Mouse (Mus musculus): Measurements from ENCODE around the gene Tas2r119. TPM values are rescaled to one million over a fixed set of nuclear protein-coding genes. Genes with fewer than 3 reads are reported as not detected.

Gene Tas2r119
- not detected in 2 replicates for polyA plus RNA-seq (2016; fragmentation: Nextera tagmentation; extraction: Ambion mirVana)

DNA sequence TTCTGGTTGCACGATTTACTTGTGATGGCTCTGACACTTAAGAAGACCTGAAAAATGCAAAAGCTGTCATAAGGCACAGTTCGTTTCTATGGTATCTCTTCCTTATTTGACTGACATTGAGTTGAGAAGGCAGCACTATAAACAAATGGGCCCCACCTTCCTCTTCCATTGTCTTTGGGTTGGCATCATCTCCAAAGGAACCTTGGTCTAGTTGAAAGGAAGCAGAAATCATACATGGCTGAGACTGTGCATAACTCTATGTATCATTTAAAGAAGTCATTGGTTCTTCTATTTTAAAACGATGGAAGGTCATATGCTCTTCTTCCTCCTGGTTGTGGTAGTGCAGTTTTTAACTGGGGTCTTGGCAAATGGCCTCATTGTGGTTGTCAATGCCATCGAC lies at the start of gene Tas2r119:
Gene Tas2r119, plus strand, starts transcription at position 301 of the 400 bp plus-strand sequence.
- Histone ChIP-seq H3K4me2 (replicated peaks) (no peak within 1 kb of the TSS), H3K36me3 (no peaks in the 10 kb centered on the region), H3K4me1 (peaks cover 7% of the 10 kb centered on the region), H3K27ac (no peak within 1 kb of the TSS), H3K9ac (no peak within 1 kb of the TSS), H3K4me3 (no peak within 1 kb of the TSS), H3K27me3 (no peaks in the 10 kb centered on the region), H3K9me3 (replicated peaks) (no peaks in the 10 kb centered on the region)
- no peak for ATAC-seq (ENCODE audit: low FRiP score)
- WGBS, result 90% methylated on average over 4 of the region's 4 CpGs

DNA sequence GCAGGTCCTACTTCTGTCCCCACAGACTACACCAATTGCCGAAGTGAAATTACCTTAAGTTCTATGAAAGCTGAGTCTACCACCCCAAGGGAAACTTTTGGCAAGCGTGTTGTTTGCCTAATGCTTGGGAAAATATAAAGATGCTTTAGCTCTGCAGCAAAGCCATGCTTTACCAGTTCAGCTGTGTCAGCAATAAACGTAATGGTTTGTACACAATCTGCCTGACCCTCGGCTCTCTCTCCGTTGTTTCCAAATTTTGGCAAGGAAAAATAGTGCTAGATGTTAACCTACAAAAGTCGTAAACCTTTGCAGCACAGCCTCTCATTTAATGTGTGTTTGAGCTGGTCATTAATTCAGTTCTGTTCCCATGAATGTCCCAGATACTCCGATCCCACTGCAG lies 44.8 kb upstream of the Tas2r119 start:
- no peak overlapping the region for H3K4me2 ChIP-seq (replicated peaks)
- no peak overlapping the region for H3K4me3 ChIP-seq
- no peak overlapping the region for H3K27ac ChIP-seq
- H3K4me1 ChIP-seq, result no peaks in the 10 kb centered on the region
- no peak overlapping the region for H3K9ac ChIP-seq
- no peaks in the 10 kb centered on the region for H3K36me3 ChIP-seq
- 91% methylated on average over 7 of the region's 7 CpGs for WGBS
- no peaks in the 10 kb centered on the region for H3K27me3 ChIP-seq
- no peak for ATAC-seq (ENCODE audit: low FRiP score)
- H3K9me3 ChIP-seq (replicated peaks), result no peaks in the 10 kb centered on the region

DNA sequence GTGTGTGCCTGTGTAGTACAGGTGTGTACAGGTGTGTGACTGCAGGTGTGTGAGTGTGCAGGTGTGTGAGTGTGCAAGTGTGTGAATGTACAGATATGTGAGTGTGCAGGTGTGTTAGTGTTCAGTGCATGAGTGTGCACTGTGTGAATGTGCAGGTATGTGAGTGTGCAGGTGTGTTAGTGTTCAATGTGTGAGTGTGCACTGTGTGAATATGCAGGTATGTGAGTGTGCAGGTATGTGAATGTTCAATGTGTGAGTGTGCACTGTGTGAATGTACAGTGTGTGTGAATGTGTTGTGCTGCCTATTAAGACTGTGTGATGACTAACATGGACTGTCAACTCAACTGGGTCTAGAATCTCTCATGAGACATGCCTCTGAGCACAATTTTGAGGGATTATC lies 35.4 kb upstream of the Tas2r119 start:
- peak; percentile 26; the same call in 1 of the 2 replicates for ATAC-seq (ENCODE audit: low FRiP score)
- H3K4me3 ChIP-seq, result no peak overlapping the region
- H3K27me3 ChIP-seq, result no peaks in the 10 kb centered on the region
- H3K4me2 ChIP-seq (replicated peaks), result no peak overlapping the region
- H3K9me3 ChIP-seq (replicated peaks), result no peaks in the 10 kb centered on the region
- H3K27ac ChIP-seq, result no peak overlapping the region
- no peaks in the 10 kb centered on the region for H3K4me1 ChIP-seq
- no peaks in the 10 kb centered on the region for H3K36me3 ChIP-seq
- H3K9ac ChIP-seq, result no peak overlapping the region

DNA sequence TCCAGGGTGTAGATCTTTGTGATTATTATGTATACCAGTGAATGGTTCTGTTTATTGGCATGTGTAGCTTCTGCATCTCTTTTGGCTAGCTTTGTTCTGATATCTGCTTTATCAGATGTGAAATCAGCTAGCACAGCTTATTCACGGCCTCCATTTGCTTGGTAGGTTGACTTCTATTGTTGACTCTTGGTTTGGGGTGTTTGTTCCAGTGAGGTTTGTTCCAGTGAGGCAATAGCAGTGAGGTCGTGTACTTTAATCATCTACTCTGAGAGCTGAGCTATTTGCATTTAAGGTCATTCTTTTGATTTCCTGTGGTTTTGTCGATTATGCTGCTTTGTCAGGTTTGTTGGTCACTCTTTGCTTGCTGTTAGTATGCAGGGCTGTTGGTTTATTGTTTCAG lies 32.8 kb upstream of the Tas2r119 start:
- Histone ChIP-seq H3K4me2 (replicated peaks) (no peak overlapping the region), H3K4me3 (no peak overlapping the region), H3K36me3 (no peaks in the 10 kb centered on the region), H3K27ac (no peak overlapping the region), H3K9me3 (replicated peaks) (no peaks in the 10 kb centered on the region), H3K9ac (no peak overlapping the region), H3K4me1 (no peaks in the 10 kb centered on the region), H3K27me3 (no peaks in the 10 kb centered on the region)
- no peak for ATAC-seq (ENCODE audit: low FRiP score)
- 59% methylated on average over 3 of the region's 3 CpGs for WGBS

DNA sequence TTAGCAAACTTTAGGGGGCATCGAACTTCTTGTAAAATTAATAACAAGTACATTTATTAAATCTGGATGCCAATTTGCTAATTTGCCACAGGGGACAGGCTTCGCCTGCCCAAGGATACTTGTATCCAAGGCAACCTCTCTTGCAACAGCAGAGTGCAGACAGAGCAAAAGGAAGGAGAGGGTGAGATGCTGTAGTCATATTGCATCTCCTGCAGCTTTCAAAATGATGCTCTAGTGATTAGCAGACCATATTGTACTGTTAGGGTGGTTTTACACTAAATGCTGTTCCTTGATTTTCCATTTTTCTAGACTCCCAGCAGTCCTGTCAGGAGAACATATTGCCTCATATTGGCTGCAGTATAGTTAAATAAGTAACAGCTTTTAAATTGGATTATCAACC lies 23.7 kb upstream of the Tas2r119 start:
- Histone ChIP-seq H3K4me3 (no peak overlapping the region), H3K36me3 (no peaks in the 10 kb centered on the region), H3K4me2 (replicated peaks) (no peak overlapping the region), H3K27me3 (no peaks in the 10 kb centered on the region), H3K4me1 (no peaks in the 10 kb centered on the region; the same call in 1 of the 2 replicates), H3K27ac (no peak overlapping the region), H3K9me3 (replicated peaks) (no peaks in the 10 kb centered on the region), H3K9ac (no peak overlapping the region)
- peak; percentile 16; the same call in 1 of the 2 replicates for ATAC-seq (ENCODE audit: low FRiP score)
- 86% methylated on average over 2 of the region's 2 CpGs for WGBS

DNA sequence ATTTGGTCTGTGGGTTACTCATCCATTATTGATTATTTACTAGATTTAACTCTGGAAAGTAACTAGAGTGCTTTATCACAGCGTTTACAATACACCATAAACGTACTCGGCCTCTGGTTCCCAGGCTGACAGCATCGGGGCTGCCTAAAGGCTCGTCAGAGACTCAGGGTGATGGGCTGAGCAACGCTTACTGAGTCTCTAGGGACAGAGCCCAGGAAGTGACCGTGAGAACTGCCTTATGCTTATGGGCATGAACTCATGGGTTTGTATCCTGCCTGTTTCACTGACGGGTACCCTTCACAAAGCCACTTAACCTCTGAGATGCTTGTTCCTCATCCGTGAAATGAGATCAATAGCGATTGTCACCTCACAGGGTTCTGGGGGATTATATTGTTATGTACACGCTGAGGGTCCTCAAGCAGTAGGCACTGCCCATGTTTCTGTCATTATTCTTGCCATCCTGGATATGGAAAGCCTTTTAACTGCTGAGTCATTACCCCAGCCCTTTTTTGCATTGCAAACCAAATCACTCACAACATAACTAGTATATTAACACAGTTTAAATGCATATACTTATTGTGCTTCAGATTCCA lies 23.1 kb upstream of the Tas2r119 start:
- peak; percentile 66 for ATAC-seq (ENCODE audit: low FRiP score)
- no peak overlapping the region for H3K27ac ChIP-seq
- 49% methylated on average over 11 of the region's 11 CpGs for WGBS
- no peaks in the 10 kb centered on the region for H3K27me3 ChIP-seq
- H3K4me3 ChIP-seq, result no peak overlapping the region
- H3K36me3 ChIP-seq, result no peaks in the 10 kb centered on the region
- no peak overlapping the region for H3K9ac ChIP-seq
- H3K9me3 ChIP-seq (replicated peaks), result no peaks in the 10 kb centered on the region
- H3K4me1 ChIP-seq, result no peaks in the 10 kb centered on the region; the same call in 1 of the 2 replicates
- H3K4me2 ChIP-seq (replicated peaks), result no peak overlapping the region

DNA sequence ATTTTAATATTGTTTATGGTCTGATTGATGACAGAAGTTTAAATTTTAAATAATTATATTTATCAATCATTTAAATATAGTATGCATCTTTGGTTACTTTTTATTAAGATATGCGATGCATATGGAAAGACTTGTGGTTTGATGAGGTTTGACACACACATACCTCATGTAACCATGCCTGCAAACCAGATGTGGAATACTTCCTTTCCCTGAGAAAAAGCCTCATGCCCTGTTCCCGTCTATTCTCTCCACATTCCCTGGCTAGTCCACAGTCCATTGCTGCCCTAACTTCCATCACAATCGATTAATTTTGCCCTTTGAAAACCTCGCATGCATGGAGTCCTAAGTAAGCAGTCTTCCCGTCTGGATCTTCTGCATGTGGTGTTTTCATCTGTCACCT lies 21.0 kb upstream of the Tas2r119 start:
- Histone ChIP-seq H3K27ac (no peak overlapping the region), H3K4me1 (no peaks in the 10 kb centered on the region; the same call in 1 of the 2 replicates), H3K27me3 (no peaks in the 10 kb centered on the region), H3K4me2 (replicated peaks) (no peak overlapping the region), H3K36me3 (no peaks in the 10 kb centered on the region), H3K9me3 (replicated peaks) (no peaks in the 10 kb centered on the region), H3K4me3 (no peak overlapping the region), H3K9ac (no peak overlapping the region)
- no peak for ATAC-seq (ENCODE audit: low FRiP score)
- 66% methylated on average over 5 of the region's 5 CpGs for WGBS

DNA sequence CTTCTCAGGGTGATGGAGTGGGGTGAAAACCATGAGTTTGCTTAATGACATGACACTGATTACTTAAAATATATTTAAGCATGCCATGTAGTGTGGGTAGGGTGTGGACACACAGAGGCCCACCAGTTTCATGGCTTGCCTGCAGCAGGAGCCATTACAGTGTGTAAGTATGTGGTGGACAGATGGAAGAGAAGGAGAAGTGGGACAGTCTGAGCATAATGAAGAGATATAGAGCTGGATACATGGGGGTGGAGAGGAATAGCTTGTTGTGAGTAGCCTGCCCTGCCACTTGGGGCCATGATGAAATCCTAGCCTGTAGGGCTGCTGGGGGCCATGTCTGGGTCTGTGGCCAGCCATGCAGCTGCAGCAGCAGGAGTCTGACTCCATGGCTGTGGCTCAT lies 16.8 kb upstream of the Tas2r119 start:
- Histone ChIP-seq H3K27ac (no peak overlapping the region), H3K4me3 (no peak overlapping the region), H3K36me3 (no peaks in the 10 kb centered on the region), H3K9me3 (replicated peaks) (no peaks in the 10 kb centered on the region), H3K27me3 (no peaks in the 10 kb centered on the region), H3K9ac (no peak overlapping the region), H3K4me2 (replicated peaks) (no peak overlapping the region), H3K4me1 (no peaks in the 10 kb centered on the region; the same call in 1 of the 2 replicates)
- no peak for ATAC-seq (ENCODE audit: low FRiP score)

DNA sequence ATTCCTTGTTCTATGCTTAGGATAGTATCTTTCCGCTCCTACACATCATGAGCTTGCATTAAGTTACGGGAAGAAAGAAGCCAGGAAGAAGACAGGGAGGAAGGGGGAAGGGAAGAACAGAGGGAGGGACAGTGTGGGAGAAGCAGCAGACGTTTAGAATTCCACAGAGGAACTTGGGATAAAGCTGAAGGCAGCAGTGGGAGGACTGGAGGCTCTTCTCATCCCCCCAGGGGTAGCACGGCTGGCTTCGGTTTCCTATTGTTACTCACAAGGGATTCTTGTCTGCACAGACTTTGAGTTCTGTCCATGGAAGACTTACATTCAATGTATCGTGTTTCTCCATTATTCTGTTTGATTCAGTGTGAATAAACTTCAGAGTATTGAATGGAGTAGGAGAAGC lies 5.3 kb upstream of the Tas2r119 start:
- WGBS, result 32% methylated on average over 6 of the region's 6 CpGs
- no peaks in the 10 kb centered on the region for H3K27me3 ChIP-seq
- no peak overlapping the region for H3K4me2 ChIP-seq (replicated peaks)
- peak; percentile 48; the same call in 1 of the 2 replicates for ATAC-seq (ENCODE audit: low FRiP score)
- no peak overlapping the region for H3K4me3 ChIP-seq
- peaks cover 11% of the 10 kb centered on the region for H3K4me1 ChIP-seq
- H3K9me3 ChIP-seq (replicated peaks), result no peaks in the 10 kb centered on the region
- H3K9ac ChIP-seq, result no peak overlapping the region
- H3K27ac ChIP-seq, result no peak overlapping the region
- H3K36me3 ChIP-seq, result no peaks in the 10 kb centered on the region

DNA sequence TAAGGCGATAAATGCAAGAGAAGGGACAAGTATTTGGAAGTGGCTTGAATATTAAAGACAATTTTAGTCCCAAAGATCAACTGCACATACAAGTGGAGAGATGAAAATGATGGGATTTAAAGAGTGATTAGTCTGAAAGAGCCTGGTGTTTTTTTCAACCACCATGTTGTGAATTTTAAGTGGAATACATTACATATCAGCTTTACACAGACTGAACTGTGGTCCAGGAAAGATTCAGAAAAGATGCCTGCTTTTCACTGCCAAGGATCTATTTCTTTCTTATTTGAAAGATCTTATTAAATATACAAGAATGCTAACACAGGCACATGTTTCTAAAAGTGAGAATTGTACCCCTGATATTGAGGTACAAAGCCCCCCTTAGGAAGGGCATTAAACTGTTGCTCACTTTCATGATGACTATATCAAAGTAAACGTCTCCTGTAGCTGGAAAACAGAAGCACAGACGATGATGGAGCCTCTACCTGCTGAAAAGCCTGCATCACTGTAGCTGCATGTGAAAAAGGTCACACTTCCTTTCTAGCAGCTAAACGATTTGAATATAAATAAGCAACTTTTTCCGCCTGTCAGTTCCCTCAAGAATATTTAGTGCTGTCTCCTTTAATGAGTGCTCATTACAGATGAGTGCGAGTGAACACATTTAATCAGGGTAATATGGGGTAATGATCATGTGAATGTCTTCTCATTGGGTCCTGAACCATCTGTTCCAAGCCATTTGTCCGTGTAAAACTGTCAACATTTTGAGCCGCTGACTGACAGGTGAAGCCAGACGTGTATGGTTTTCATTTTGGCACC lies 4.7 kb upstream of the Tas2r119 start:
- no peaks in the 10 kb centered on the region for H3K27me3 ChIP-seq
- WGBS, result 42% methylated on average over 9 of the region's 9 CpGs
- ATAC-seq (ENCODE audit: low FRiP score), result peak; percentile 68; the same call in 1 of the 2 replicates

DNA sequence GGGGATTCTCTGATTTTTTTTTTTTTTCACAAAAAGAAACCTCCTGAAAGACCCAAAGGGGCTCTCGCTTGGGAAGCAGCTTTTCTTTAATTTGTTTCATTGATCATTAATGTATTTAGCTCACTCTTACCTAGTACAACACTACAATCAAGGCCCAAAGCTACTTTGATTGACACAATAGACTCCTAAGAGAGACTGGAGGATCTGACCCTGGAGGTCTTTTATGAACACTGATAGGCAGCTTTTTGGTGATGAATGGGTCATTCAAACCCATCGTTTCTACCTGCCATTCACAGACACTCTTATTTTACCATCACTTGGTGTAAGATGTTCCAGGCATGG lies 4.1 kb upstream of the Tas2r119 start:
- no peak for ATAC-seq (ENCODE audit: low FRiP score)
- H3K27ac ChIP-seq, result no peak overlapping the region
- H3K27me3 ChIP-seq, result no peaks in the 10 kb centered on the region
- no peaks in the 10 kb centered on the region for H3K36me3 ChIP-seq
- no peak overlapping the region for H3K4me2 ChIP-seq (replicated peaks)
- H3K9me3 ChIP-seq (replicated peaks), result no peaks in the 10 kb centered on the region
- H3K4me1 ChIP-seq, result peaks cover 11% of the 10 kb centered on the region
- WGBS, result 50% methylated on average over 2 of the region's 2 CpGs
- no peak overlapping the region for H3K4me3 ChIP-seq
- H3K9ac ChIP-seq, result no peak overlapping the region

More for the DNA sequence above, 4.7 kb upstream of the Tas2r119 start:
- H3K36me3 ChIP-seq, result no peaks in the 10 kb centered on the region
- H3K4me2 ChIP-seq (replicated peaks), result no peak overlapping the region
- H3K9ac ChIP-seq, result no peak overlapping the region
- H3K27ac ChIP-seq, result no peak overlapping the region
- no peaks in the 10 kb centered on the region for H3K9me3 ChIP-seq (replicated peaks)
- H3K4me1 ChIP-seq, result peaks cover 11% of the 10 kb centered on the region
- no peak overlapping the region for H3K4me3 ChIP-seq

DNA sequence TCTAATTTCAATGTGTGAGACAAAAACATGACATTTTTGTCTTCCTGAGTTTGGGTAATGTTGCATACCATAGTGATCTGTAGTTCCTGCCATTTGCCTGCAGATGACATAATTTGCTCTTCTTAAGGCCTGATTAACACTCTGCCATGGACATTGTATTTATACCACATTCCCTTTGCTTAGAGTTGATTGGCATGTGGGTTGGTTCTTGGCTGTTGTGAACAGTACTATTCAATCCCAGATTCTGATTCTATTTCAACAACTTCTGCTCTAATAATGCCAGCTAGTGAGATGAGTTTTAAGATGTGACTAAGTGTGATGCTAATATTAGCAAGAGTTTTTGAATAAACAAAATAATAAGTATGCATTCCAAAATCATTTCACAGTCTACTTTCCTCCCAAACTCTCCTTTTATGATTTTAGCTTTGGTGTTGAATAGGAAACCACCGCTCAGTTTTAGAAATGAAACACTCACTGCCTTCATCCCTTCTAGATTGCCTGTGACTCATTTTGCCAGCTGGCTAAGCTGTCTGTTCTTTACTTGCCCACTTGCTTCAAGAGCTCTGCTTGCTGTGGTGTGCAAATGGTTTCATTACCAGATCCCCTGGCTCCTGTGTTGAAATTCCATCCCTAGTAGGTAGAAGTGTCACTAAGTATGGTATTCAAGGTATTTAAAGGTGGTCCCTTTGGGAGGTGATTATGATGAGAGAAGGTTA lies 3.1 kb downstream of the Tas2r119 start:
- Histone ChIP-seq H3K27ac (no peak overlapping the region), H3K27me3 (no peaks in the 10 kb centered on the region), H3K9me3 (replicated peaks) (no peaks in the 10 kb centered on the region), H3K36me3 (no peaks in the 10 kb centered on the region), H3K9ac (no peak overlapping the region), H3K4me3 (no peak overlapping the region), H3K4me1 (no peaks in the 10 kb centered on the region), H3K4me2 (replicated peaks) (no peak overlapping the region)
- ATAC-seq (ENCODE audit: low FRiP score), result no peak
- WGBS, result 87% methylated on average over 1 of the region's 1 CpGs
